Mouse (Mus musculus): ENCODE data around the gene Dock3. TPM values are rescaled to one million over a fixed set of nuclear protein-coding genes. Genes with fewer than 3 reads are reported as not detected.

Gene Dock3
- total RNA-seq (2021) = under 1 TPM; 0.25 to 0.41 TPM
- long read RNA-seq, experiment 1 = 0 reads
- long read RNA-seq, experiment 2 = 0 reads

DNA sequence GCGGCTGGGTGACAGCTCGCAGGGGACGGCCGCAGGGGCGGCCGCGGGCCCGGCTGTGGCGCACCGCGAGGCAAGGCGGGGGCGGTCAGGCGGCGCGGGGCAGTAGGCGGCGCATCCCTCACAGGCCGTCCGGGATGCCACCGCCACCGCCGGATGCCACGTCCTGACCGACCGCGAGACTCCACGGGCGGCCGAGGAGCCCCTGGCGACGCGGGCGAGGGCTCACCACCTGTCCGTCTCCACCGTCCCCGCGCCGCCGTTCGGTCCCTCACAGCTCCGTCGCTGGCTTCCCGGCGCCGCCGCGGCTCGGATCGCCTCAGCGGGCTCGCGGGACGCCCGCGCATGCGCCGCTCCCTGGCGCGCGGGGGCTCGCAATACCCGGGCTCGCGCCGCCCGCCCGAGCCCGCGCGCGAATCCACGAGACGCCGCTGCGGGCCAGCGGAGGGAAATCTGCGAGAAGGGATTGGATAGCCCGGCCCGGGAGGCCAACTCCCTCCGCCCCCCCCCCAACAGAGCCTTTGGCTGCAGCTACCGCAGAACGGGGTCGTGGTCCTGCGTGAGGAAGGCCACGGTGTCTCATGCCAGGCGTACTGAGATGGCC, at the start of gene Dock3:
Gene Dock3, minus strand, starts transcription at position 371 of the 601 bp plus-strand sequence.
- DNase-seq (ENCODE audit: low spot score in 2 of 2) = peak; percentile 40 to 61

DNA sequence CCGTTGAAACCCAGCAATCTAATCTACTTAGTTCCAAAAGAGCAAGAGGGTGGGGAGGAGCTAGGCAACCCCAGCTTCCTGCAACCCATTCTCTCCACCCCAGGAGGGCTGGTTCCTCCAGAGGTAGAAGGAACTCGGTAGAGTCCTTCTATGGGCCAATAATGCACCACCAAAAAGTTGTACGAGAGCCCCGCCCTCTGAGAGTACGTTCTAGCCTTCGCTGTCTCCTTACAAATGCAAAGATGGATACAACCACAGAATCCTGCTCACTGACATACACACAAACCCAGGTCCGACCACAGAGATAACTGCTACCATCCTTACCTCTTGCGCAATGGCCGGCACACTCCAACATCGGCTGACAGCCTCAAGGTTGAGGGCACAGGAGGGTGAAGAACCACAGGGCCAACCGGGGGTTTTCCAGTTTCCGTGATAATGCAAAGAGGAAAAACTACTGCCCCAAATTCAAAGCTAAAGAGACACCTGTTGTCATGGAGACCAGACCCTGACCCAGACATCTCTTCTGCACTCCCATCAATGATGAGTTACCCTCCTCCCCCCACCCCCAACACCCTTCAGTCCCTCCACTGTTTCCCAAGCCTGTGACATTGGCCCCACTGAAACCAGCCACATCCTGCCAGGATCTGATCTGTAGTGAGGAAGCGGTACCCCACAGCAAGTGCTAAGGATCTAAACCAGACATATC, 48.8 kb upstream of the Dock3 start:
- DNase-seq (ENCODE audit: low spot score in 2 of 2) = no peak

DNA sequence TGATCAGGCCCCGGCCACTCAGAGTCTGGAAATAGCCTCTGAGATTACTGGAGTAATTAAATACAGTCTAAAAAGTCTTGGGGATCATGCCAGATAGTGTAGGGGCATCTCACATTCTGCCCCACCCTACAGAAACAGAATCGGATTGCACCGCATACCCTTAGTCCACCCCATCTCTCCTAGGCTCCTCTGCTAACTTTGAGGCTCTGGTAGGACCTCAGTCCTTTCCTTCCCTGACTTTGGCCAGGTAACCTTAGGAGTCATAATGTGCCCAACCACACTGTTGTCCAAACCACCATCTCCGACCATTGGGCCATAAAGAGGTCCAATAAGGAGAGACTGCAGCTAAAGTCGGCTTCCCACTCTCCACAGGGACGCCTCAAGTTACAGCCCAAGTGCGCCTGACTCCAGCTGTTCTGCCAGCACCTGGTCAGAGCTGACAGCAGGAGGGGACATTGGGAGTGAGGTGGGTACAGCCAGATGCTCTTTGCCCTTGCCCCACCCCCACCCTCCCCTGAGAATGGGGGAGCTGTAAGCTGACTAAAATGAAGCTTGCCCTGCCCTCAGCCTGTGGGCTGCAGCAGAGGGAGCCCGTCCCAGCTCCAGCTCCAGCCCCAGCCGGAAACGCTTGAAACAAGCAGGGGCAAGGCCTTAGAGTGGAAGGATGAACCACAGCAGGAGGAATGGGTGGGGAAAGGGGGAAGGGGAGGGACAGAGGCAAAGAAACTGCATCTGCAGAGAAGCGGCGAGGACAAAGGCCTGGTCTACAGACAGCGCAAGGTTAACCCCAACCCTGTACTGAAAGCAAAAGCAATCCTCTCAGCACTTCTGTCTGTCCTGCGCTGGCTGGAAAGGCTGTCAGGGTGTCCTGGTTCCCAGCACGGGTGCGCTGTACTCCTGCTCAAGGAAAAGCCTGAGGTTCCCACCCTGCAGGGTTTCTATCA, 47.9 kb upstream of the Dock3 start:
- peak in 1 of 2 experiments; percentile 29 for DNase-seq (ENCODE audit: low spot score in 2 of 2)

DNA sequence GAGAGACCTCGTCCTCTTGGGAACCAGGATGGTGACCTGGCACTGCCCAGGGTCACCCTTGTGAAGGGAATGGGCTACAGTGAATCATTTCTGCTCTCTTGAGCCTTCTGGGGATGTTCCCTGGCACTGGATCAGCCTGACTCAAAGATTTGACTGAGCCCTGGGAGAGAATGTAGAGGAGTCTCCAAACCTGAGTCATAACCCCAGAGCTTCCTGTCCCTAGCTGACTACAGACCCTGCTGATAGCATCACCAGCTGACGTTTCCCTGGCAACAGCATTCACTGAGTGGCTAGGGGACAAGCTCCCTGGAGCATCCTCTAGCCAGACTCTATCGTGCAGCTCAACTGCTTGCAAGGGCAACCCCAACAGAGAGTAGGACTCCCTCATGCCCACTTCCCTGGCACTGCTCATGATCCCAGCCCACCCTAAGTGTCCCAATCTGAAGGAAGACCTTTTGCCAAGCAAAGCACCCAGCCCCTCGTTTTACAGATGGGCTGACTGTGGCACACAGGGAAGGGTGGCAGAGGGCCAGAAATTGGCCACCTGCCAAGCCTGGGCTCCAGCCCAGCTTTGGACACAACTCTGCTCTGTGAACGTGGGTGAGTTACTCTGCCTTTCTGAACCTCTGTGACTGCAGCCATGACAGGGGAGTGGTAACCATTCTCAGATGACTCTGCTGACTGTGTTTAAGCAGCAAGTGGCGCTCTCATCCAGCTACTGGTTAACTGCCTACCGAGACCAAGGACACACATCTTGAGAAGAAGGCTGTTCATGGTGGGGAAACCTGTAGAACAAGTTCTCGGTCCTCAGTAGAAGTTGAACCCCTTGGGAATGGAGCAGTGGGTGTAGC, 47.0 kb upstream of the Dock3 start:
- no peak for DNase-seq (ENCODE audit: low spot score in 2 of 2)

DNA sequence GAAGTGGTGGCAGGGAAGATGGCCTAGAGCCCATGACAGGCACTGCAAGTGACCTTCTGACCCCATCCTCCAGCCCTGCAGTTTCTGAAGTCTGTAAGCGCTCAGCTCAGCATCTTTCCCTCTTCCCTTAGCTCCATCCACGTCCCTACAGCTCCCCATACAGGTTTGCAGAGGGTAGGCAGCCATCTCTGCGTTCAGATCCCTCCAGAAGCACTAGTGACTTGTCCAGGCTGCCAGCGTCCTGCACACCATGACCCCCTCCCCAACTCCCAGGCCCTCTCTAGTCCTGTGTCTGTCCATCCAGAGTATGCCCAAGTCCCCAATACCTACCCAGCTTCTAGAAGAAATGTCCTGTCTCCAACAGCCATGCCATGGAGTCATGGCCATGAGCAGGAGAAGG, 46.4 kb upstream of the Dock3 start:
- no peak for DNase-seq (ENCODE audit: low spot score in 2 of 2)

DNA sequence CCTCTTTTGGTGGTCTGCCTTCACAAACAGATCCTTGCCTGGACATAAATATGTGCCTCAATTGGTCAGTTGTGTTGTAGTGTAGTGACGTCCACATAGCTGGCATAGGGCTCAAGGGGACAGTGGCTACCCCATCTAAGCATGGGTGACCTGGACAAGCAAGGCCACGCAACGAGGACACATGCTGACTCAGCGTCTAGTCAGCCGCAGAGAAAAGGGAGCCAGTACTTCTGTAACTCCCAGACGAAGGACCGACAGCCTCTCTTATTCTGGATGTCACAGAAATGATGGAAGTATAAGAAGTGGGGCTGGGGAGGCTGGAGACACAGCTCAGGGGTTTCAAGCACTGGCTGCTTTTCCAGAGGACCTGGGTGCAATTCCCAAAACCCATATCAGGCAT, 45.9 kb upstream of the Dock3 start:
- no peak for DNase-seq (ENCODE audit: low spot score in 2 of 2)

DNA sequence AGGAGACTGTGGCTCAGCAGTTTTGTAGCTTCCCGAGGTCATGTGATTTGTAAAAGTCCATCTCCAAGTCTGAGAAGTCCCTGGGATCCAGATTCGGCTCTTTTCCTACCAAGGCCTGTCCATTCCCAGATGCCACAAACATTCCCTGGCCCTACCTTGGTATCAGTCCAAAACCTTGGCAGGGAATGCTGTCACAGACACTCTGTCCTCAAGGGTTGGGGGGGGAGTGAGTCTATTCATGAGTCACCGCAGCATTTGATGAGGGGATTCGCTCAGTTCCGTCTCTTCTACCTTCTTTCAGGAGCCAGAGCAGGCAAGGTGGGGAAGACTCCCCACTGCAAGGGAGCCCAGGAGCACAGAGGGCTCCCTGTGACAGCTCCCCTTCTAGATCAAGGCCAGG, 44.0 kb upstream of the Dock3 start:
- no peak for DNase-seq (ENCODE audit: low spot score in 2 of 2)

DNA sequence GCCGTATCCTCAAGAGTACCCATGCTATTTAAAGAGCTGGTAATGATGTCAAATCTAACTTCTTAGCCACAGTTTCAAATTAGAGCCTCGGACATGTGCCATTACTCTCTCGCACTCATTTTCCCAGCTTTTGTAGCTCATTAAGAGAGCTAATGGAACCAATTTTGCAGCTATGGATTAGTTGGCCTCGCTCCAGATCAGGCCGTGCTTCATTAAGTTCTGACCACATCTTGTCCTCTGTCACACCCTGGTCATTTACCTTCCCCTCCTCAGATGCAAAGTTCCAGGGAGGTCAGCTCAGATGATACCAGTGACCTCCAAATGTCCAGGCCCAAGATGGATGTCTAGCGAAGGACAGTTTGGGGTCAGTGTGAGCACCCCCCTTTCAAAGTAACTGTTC, 43.0 kb upstream of the Dock3 start:
- no peak for DNase-seq (ENCODE audit: low spot score in 2 of 2)

DNA sequence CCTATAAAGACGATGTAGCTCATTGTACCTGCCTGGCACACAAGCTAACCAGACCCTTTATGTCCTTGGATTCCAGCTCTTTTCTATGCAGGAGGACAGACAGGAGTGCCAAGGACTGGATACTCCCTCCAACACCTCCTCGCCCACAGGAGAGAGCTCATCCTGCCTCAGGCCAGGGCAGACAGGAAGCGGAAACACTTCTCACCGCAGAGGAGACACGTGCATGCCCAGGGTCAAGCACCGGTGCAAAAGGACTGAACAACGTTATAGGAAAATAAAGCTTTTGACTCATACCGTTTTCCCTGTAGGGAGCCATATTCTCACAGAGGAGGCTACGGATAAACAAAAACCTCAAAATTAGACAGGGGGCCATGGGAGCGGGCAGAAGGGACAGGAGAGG, 41.5 kb upstream of the Dock3 start:
- no peak for DNase-seq (ENCODE audit: low spot score in 2 of 2)

DNA sequence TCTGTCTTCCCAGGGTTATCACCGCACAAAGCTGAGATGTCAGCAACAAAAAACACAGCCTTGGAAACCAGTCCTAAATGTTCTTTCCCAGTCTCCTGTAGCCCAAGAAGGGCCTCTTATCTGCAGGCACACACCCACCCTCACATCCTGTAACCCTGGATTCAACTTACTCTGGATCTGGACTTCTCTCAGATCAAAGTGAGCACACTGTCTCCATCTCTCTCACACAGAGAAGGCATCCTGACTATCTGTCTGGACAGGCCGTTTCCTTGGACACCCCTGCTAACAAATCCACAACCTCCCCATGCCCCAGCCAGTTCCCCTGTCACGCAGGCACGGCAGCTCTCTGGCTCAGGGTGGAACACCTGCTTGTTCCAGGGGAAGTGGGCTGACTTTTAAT, 40.6 kb upstream of the Dock3 start:
- no peak for DNase-seq (ENCODE audit: low spot score in 2 of 2)

DNA sequence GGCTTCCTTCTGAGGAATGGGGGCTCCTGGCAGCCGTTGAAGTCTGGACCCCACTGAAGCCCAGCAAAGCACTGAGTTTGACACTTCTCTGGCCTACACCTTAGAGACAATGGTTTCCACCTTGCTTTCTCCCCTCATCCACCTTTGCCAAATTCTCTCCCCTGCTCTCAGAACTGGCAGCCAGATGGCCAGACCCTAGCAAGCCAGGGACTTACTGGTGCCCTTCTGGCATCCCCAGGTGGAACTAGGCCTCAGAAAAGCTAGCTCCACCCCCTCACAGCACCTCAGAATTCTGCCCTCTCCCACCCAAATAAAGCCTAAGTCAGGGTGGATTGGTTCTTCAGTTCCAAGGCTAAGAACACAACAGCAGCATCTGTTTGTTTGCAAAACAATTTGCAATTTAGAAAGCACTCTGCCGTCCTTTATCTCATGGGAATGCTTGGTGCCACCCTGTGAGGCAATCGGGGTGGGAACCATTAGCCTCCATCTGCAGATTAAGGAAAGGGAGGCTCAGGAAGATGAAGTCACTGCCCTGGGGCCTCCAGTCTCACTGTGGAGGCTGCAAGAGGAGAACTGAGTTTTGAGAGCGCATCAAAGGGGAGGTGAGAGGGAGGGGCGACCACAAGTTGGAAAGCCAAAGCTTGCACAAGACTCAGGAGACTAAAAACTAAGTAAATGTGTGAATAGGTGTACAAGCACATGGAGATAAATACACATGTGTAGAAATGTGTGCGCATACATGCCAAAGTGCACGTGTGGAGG, 39.6 kb upstream of the Dock3 start:
- DNase-seq (ENCODE audit: low spot score in 2 of 2) = no peak

DNA sequence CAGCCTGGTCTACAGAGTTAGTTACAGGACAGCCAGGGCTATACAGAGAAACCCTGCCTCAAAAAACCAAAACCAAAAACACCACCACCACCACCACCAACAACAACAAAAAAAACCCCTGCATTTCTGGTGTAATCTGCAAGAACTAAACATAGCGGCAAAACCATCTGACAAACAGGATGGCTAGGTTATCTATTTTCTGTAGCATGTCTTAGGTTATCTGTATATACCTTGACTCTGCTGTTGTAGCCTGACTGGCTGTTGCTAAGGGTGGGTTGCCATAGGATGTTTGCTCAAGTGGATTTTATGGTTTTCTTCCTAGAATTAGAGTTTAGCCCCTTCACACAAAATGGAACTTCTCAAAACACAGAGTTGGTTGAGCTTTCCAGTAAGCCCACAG, 38.1 kb upstream of the Dock3 start:
- no peak for DNase-seq (ENCODE audit: low spot score in 2 of 2)

DNA sequence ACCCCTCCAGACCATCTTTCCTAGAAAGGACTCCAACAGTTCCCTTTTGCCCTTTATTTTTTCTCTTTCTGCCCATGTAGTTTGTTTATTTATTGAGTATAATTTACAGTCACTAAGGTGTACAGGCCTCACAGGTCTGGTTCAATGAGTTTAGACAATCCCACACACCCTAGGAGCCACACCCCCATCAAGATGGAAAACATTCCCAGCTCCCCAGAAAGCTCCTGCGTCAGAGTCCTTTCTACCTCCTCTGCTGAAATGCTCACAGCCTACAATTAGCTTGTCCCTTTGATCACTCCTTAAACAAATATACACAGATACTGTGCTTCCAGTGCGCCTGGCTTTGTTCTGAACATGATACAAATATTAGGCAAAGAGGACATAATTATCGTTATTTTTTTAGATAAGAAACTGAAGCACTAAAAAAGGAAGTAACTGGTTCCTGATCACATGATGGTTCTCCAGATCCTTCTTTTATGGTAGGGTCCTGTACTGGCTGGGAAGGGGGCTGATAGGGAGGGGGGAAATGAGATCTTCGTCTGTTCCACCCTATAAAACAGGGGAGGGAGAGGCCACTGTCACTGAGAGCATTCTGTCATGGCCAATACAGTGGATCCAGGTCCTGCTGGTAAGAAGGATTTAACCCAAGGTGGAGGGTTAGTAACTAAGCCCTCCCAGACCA, 36.2 kb upstream of the Dock3 start:
- DNase-seq (ENCODE audit: low spot score in 2 of 2) = no peak

DNA sequence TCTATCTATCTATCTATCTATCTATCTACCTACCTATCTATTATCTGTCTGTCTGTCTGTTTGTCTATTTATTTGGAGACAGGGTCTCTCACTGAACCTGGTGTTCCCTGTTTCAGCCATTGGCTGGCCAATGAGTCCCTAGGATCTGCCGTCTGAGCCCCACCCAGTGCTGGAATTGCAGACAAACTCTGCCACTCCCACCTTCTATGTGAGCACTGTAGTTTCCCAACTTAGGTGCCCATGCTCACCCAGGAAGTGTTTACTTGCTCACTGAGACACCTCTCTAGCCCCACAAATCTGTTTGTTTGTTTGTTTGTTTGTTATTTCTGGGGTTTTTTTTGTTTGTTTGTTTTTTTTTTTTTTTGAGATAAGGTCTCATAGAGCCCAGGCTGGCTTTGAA, 35.3 kb upstream of the Dock3 start:
- DNase-seq (ENCODE audit: low spot score in 2 of 2) = no peak

DNA sequence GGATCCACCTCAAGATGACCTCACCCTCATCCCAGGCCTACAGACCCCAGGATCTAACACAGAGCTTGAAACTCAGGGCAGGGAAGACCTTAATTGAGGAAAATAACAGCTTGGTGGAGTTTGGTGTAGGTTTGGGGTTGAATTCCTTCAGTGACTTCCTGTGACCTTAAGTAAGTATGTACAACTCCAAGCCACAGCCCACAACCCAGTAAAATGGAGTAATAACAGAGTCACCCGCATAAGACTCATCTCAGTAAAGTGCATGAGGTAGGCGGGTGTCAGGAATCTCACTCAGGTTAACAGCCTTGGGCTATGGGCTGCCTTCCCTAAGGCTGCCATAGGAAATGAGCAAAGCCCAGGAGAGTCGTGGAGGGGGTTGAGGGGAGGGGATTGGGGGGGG, 33.0 kb upstream of the Dock3 start:
- no peak for DNase-seq (ENCODE audit: low spot score in 2 of 2)

DNA sequence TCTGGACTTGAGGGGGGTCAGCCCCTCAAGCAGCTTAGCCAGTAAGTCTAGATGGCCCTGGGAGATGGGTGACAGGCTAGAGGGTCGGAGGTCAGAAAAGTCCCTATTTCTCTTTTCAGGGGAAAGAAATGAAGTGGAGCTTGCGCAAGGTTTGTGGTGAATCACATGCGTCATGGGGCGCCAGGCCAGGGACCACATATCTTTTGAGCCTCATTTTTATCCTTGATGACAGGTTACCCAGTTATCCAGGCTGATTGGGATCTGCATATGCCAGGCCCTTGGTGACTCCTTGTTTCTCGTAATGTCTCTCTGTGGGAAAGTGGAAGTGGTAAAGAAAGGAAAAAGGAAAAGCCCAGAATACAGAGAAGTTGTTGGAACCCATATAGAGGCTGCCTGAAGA, 32.2 kb upstream of the Dock3 start:
- no peak for DNase-seq (ENCODE audit: low spot score in 2 of 2)

DNA sequence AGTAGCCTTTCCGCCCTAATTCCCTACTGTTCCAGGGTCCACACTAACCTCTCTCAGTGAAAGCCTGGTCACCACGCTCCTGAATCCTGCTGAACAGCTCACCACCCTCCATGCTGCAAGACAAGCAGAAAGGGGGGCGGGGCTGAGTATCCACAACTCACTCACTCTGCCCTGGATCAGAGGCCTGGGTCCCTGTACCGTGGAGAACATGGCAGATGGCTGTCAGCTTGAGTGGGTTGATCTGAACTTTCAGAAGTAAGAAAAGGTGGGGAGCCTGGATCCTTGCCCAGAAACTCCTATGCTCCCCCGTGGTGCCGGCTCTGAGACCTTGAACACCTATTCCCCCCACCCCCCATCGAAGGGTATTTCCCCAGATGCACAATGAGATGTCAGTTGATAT, 30.7 kb upstream of the Dock3 start:
- DNase-seq (ENCODE audit: low spot score in 2 of 2) = no peak

DNA sequence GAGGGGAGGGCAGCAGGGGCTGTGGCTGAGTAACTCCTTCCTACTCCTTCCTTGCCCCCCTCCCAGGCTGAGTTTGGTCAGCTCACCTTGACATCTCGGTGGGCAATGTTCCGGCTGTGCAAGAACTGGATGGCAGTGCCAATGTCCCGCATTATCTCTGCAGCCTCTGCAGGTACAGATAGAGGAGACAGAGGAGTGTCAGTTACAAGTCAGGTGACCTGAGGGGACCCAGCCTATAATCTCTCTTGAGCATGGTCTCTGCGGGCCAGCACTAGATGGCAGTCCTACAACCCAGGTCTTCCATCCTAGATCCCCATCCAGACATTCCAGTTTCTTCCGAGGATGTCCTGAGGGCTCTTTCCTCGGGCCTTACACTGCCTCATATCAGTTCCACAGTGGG, 30.1 kb upstream of the Dock3 start:
- no peak for DNase-seq (ENCODE audit: low spot score in 2 of 2)

DNA sequence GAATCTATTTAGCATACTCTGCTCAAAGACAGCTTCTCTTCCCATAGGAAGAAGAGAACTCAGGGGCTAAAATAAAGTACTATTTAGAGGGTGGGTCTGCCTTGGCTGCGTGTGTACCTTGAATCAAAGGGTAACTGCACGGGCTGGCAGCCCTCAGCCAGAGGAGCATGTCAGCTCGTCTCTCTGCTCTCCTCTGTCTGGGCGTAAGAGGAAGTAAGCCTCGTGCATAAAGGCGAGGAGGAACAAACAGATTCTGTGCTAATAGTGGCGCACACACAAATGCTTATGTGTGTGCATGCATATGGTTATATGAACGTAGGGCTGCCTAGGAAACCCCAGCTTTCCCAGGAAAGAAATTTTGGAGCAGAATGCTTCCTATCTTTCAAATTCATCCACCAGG, 29.1 kb upstream of the Dock3 start:
- DNase-seq (ENCODE audit: low spot score in 2 of 2) = no peak

DNA sequence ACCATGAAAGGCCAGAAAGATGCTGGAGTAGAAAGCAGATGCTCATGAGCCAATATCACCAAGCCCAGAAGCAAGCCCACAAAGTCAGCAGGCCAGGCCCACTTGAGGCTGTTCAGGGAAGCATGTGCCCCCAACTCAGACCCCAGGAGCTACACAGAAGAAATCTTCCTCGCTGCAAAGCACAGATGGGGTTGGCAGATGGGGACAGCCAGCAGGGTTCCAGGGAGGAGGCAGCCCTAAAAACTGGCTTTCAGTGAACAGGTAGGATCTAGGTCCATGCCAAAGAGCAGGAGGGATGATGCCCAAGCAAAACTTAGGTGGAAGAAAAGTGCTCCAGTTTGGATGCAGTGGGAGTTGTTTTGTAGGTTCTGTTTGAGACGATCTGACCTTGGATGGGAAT, 28.7 kb upstream of the Dock3 start:
- DNase-seq (ENCODE audit: low spot score in 2 of 2) = no peak

Measured in gastrocnemius, postnatal 4 days (tissue).